Mouse (Mus musculus) embryonic facial prominence, embryonic 11.5 days (tissue): ENCODE data around the gene Slc44a3. TPM values are rescaled to one million over a fixed set of nuclear protein-coding genes. Genes with fewer than 3 reads are reported as not detected.

Source experiments
- ATAC-seq: fragments of 200-750 bp; cut with Nextera tagmentation; replicated peaks from 2 replicates; pipeline ENCODE4 v1.8.0; 2017; ENCODE audit warnings: low read depth; ENCODE audit not compliant: insufficient number of reproducible peaks, low FRiP score, low TSS enrichment
- DNase-seq: peaks from one replicate; pipeline ENCODE4 v3.0.0-alpha.2; 2015; ENCODE audit warnings: low spot score
- H3K27ac ChIP-seq: fragments of 300-500 bp; sonication (generic); replicated peaks from 2 replicates; pipeline ENCODE4 v1.5.1; 2014; ENCODE audit warnings: mild to moderate bottlenecking, low read depth, low read length, control low read depth
- H3K27me3 ChIP-seq: fragments of 300-500 bp; sonication (generic); 2 replicates; pipeline ENCODE4 v1.6.1; 2014; ENCODE audit warnings: mild to moderate bottlenecking, low read length, moderate library complexity, mixed read lengths; ENCODE audit not compliant: control insufficient read depth, insufficient read depth
- H3K36me3 ChIP-seq: fragments of 300-500 bp; sonication (generic); replicated peaks from 2 replicates; pipeline ENCODE4 v1.6.1; 2014; ENCODE audit warnings: low read depth, mild to moderate bottlenecking, low read length, moderate library complexity, mixed read lengths; ENCODE audit not compliant: control insufficient read depth, insufficient read depth
- H3K4me1 ChIP-seq: fragments of 300-500 bp; sonication (generic); 2 replicates; pipeline ENCODE4 v1.6.1; 2014; ENCODE audit warnings: low read length, mixed read lengths; ENCODE audit not compliant: control insufficient read depth, insufficient read depth
- H3K4me2 ChIP-seq: fragments of 300-500 bp; sonication (generic); 2 replicates; pipeline ENCODE4 v1.6.1; 2014; ENCODE audit warnings: low read depth, mild to moderate bottlenecking, control low read depth, low read length, moderate library complexity
- H3K4me3 ChIP-seq: fragments of 300-500 bp; sonication (generic); 2 replicates; pipeline ENCODE4 v1.5.1; 2014; ENCODE audit warnings: low read depth, low read length, control low read depth
- H3K9ac ChIP-seq: fragments of 300-500 bp; sonication (generic); replicated peaks from 2 replicates; pipeline ENCODE4 v1.6.1; 2014; ENCODE audit warnings: mild to moderate bottlenecking, control low read depth, low read length
- H3K9me3 ChIP-seq: fragments of 300-500 bp; sonication (generic); replicated peaks from 2 replicates; pipeline ENCODE4 v1.6.1; 2016; ENCODE audit warnings: mild to moderate bottlenecking, low read length, inconsistent platforms, mixed read lengths; ENCODE audit not compliant: control insufficient read depth
- WGBS: fragments of 180-500 bp; shearing (Covaris S2); extraction: QIAGEN DNeasy Blood & Tissue Kit; methylation state at CpG from one replicate; pipeline ENCODE4 v1.1.7; 2014; 5-methylcytosine and 5-hydroxymethylcytosine counted together
- polyA plus RNA-seq: library from polyadenylated mRNA; unstranded; fragments of >200 nt; fragmentation: Nextera tagmentation; extraction: Ambion mirVana; gene quantifications from 2 replicates; pipeline ENCODE4 v1.2.1, GENCODE M21; 2014

The Slc44a3 gene
- polyA plus RNA-seq, 1 experiment from 2014 or later: 0.32 TPM

GRCm38 (mm10) chr3:121444414-121444813 lies 87.8 kb downstream of the Slc44a3 start:
- whole genome bisulfite sequencing: 93% methylated on average over 6 of the region's 6 CpGs
- peaks cover 5% of the 10 kb centered on the region for H3K36me3 ChIP-seq
- H3K9ac ChIP-seq: no peak overlapping the region

GRCm38 (mm10) chr3:121443861-121444271 lies 88.3 kb downstream of the Slc44a3 start:
- Histone ChIP-seq H3K27me3 (no peaks in the 10 kb centered on the region), H3K4me1 (no peaks in the 10 kb centered on the region; the same call in 1 of the 2 replicates), H3K4me2 (no peak overlapping the region), H3K36me3 (peaks cover 5% of the 10 kb centered on the region), H3K27ac (no peak overlapping the region), H3K9ac (no peak overlapping the region), H3K9me3 (no peaks in the 10 kb centered on the region), H3K4me3 (no peak overlapping the region)
- no peak for DNase-seq
- 84% methylated on average over 4 of the region's 4 CpGs for WGBS
- ATAC-seq: no peak

More at GRCm38 (mm10) chr3:121444414-121444813, 87.8 kb downstream of the Slc44a3 start:
- Histone ChIP-seq H3K4me1 (no peaks in the 10 kb centered on the region; the same call in 1 of the 2 replicates), H3K4me2 (no peak overlapping the region), H3K27me3 (no peaks in the 10 kb centered on the region), H3K27ac (no peak overlapping the region), H3K9me3 (no peaks in the 10 kb centered on the region), H3K4me3 (no peak overlapping the region)
- DNase-seq (no peak), ATAC-seq (no peak)

GRCm38 (mm10) chr3:121442288-121442687 lies 89.9 kb downstream of the Slc44a3 start:
- Histone ChIP-seq H3K4me2 (no peak overlapping the region), H3K9ac (no peak overlapping the region), H3K27me3 (no peaks in the 10 kb centered on the region), H3K36me3 (peaks cover 5% of the 10 kb centered on the region), H3K9me3 (no peaks in the 10 kb centered on the region), H3K4me3 (no peak overlapping the region), H3K4me1 (no peaks in the 10 kb centered on the region; the same call in 1 of the 2 replicates), H3K27ac (no peak overlapping the region)
- no peak for DNase-seq
- no peak for ATAC-seq
- WGBS: 89% methylated on average over 5 of the region's 5 CpGs

- H3K4me2 ChIP-seq: no peak overlapping the region
- H3K27me3 ChIP-seq: no peaks in the 10 kb centered on the region
- DNase-seq (no peak), ATAC-seq (no peak)
- peaks cover 5% of the 10 kb centered on the region for H3K36me3 ChIP-seq
- H3K9me3 ChIP-seq: no peaks in the 10 kb centered on the region
- H3K27ac ChIP-seq: no peak overlapping the region
- WGBS: 90% methylated on average over 12 of the region's 12 CpGs
- no peak overlapping the region for H3K9ac ChIP-seq
- no peak overlapping the region for H3K4me3 ChIP-seq
- no peaks in the 10 kb centered on the region; the same call in 1 of the 2 replicates for H3K4me1 ChIP-seq
Observed at GRCm38 (mm10) chr3:121441504-121441903, 90.7 kb downstream of the Slc44a3 start.

GRCm38 (mm10) chr3:121439623-121440161 lies 92.5 kb downstream of the Slc44a3 start:
- WGBS: 83% methylated on average over 11 of the region's 11 CpGs
- no peak overlapping the region for H3K9ac ChIP-seq
- H3K4me1 ChIP-seq: peaks cover 8% of the 10 kb centered on the region
- ATAC-seq (no peak), DNase-seq (no peak)
- peaks cover 4% of the 10 kb centered on the region for H3K36me3 ChIP-seq
- no peaks in the 10 kb centered on the region for H3K9me3 ChIP-seq
- no peak overlapping the region for H3K4me2 ChIP-seq
- no peak overlapping the region for H3K27ac ChIP-seq
- H3K27me3 ChIP-seq: no peaks in the 10 kb centered on the region
- no peak overlapping the region for H3K4me3 ChIP-seq

GRCm38 (mm10) chr3:121437996-121438395 lies 94.2 kb downstream of the Slc44a3 start:
- no peak overlapping the region for H3K4me2 ChIP-seq
- ATAC-seq (no peak), DNase-seq (no peak)
- H3K27ac ChIP-seq: no peak overlapping the region
- H3K4me3 ChIP-seq: no peak overlapping the region
- H3K36me3 ChIP-seq: no peaks in the 10 kb centered on the region; the same call in 1 of the 2 replicates
- no peaks in the 10 kb centered on the region for H3K27me3 ChIP-seq
- H3K4me1 ChIP-seq: peaks cover 11% of the 10 kb centered on the region
- WGBS: 68% methylated on average over 7 of the region's 7 CpGs
- H3K9ac ChIP-seq: no peak overlapping the region
- H3K9me3 ChIP-seq: no peaks in the 10 kb centered on the region

- H3K4me1 ChIP-seq: peaks cover 11% of the 10 kb centered on the region
Observed at GRCm38 (mm10) chr3:121437070-121437469, 95.1 kb downstream of the Slc44a3 start.

GRCm38 (mm10) chr3:121435296-121435695 lies 96.9 kb downstream of the Slc44a3 start:
- ATAC-seq (no peak), DNase-seq (no peak)
- no peak overlapping the region for H3K4me2 ChIP-seq
- no peaks in the 10 kb centered on the region for H3K27me3 ChIP-seq
- H3K9ac ChIP-seq: no peak overlapping the region
- WGBS: 74% methylated on average over 5 of the region's 5 CpGs
- H3K36me3 ChIP-seq: no peaks in the 10 kb centered on the region; the same call in 1 of the 2 replicates
- H3K4me3 ChIP-seq: no peak overlapping the region
- no peak overlapping the region for H3K27ac ChIP-seq
- H3K4me1 ChIP-seq: peaks cover 14% of the 10 kb centered on the region
- H3K9me3 ChIP-seq: no peaks in the 10 kb centered on the region

More at GRCm38 (mm10) chr3:121437070-121437469, 95.1 kb downstream of the Slc44a3 start:
- Histone ChIP-seq H3K9ac (no peak overlapping the region), H3K4me3 (no peak overlapping the region), H3K4me2 (no peak overlapping the region), H3K36me3 (no peaks in the 10 kb centered on the region; the same call in 1 of the 2 replicates), H3K27me3 (no peaks in the 10 kb centered on the region), H3K27ac (no peak overlapping the region), H3K9me3 (no peaks in the 10 kb centered on the region)
- 85% methylated on average over 7 of the region's 7 CpGs for WGBS
- no peak for DNase-seq
- ATAC-seq: no peak
